Mouse (Mus musculus) retina, postnatal 7 days (tissue): ENCODE results near the gene Il17rc.
A peak's percentile ranks its signal among the peaks of the same experiment; 100 is the strongest.

Source experiments
- DNase-seq: peaks from one replicate; pipeline ENCODE4 v3.0.0-alpha.2; 2012; ENCODE audit warnings: low read depth, low spot score

Il17rc gene

DNA sequence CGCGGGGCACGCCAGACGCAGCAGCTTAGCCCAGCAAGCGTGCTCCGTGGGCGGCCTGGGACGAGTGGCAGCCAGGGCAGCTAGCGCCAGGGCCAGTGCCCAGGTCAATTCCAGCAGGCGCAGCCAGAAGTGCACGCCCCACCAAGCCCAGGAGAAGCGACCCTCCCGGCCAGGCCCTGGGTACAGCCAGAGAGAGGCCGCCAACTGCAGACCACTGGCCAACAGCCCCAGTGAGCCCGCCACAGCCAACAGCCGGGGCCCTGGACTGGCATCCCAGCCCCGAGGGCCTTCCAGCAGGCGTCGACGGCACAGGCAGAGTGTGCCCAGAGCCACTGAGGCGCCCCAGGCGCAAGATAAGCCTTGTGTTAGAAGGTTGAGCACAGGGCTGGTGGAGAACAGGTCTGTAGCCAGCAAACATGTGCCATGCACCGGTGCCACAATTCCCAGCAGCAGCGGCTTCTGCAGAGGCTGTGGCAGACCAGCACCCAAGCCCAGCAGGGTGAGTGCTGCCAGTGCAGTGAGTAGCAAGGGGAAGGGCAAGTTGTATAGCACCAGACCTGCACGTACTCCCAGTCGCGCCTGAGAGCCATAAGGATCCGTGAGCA is 23.9 kb downstream of the Il17rc start:
- no peak for DNase-seq

- no peak for DNase-seq
Measured at GRCm38 (mm10) chr6:113499346-113499745, 28.1 kb downstream of the Il17rc start.

GRCm38 (mm10) chr6:113501388-113502084 is 30.3 kb downstream of the Il17rc start, which contains the start of gene Prrt3:
Gene Prrt3, minus strand, starts transcription at chr6:113501931.
- peak; percentile 25 for DNase-seq

DNA sequence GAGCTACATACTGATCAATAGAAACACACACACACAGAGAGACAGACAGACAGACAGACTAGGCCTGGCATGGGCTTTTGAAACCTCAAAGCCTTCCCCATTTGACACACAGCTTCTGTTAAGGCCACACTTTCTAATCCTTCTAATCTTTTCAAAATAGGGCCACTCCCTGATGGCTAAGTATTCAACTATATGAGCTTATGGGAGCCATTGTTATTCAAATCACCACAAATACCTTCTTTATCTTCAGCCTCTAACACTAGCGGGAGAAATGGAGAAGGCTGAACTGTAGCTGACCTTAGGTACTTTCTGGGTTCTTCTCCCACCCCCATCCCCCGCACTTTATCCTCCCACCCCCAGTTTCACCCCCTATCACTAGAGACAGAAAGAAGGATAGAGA is 31.6 kb downstream of the Il17rc start:
- no peak for DNase-seq

- DNase-seq, result no peak
Measured at GRCm38 (mm10) chr6:113505689-113506088, 34.5 kb downstream of the Il17rc start.

- DNase-seq, result no peak
Measured at GRCm38 (mm10) chr6:113507130-113507529, 35.9 kb downstream of the Il17rc start.

GRCm38 (mm10) chr6:113508272-113508946 is 37.2 kb downstream of the Il17rc start:
- DNase-seq, result no peak

- no peak for DNase-seq
Measured at GRCm38 (mm10) chr6:113508947-113509280, 37.7 kb downstream of the Il17rc start.

GRCm38 (mm10) chr6:113513944-113514343 is 42.7 kb downstream of the Il17rc start:
- no peak for DNase-seq

- no peak for DNase-seq
Measured at GRCm38 (mm10) chr6:113514600-113514999, 43.4 kb downstream of the Il17rc start.

GRCm38 (mm10) chr6:113517434-113518080 is 46.3 kb downstream of the Il17rc start:
- DNase-seq, result no peak

GRCm38 (mm10) chr6:113522310-113522709 is 51.1 kb downstream of the Il17rc start:
- DNase-seq, result no peak

- no peak for DNase-seq
Measured at GRCm38 (mm10) chr6:113523420-113523819, 52.2 kb downstream of the Il17rc start.

DNA sequence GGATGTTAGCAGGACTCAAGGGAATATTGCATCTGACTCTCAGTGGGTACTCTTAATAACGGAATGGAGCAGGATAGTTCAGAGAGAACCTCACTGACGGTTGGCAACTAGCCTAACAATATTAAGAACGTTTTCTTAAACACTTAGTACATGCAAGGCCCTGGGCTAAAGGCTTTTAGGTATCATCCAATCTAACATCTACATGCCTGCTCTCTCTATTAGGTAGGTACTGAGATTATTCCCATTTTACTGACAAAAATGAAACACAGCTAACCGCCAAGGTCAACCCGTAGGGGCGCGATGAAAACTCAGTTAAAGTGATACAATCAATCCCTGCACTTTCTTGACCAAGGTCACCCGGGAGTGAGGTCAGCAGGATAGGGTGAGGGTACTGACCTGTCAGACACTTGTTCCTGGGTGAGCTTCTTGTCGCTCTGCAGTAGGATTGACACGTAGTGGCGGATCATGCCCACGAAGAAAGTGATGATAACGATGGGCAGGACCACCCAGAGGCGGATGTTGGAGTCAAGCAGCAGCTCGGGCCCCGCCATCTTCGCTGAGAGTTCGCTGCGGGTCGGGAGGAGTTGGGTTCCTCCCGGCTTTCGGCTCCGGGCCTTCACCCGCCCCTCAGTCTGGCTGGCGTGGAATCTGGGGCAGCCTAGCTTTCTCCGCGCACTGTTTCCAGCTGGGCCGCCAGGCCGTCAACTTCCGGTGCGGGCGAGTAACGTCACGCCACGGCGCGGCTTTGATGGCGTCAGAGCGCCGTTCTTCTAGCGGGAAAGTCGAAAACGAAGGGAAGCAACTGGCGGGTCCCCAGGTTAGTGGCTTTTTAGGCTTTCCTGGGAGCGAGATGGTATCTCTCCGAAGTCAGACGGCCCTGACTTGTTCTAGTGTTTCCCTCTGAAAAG is 60.0 kb downstream of the Il17rc start, which contains the start of the genes Emc3 and Fancd2:
Gene Emc3 (minus strand): TSS at position 721 of the 908 bp plus-strand sequence.
Gene Fancd2 (plus strand): TSS at position 751 of the 908 bp plus-strand sequence.
- DNase-seq, result peak; percentile 83

- DNase-seq, result no peak
Measured at GRCm38 (mm10) chr6:113531840-113532404, 60.7 kb downstream of the Il17rc start.
